Mouse (Mus musculus): ENCODE measurements around the gene Vps16.

DNA sequence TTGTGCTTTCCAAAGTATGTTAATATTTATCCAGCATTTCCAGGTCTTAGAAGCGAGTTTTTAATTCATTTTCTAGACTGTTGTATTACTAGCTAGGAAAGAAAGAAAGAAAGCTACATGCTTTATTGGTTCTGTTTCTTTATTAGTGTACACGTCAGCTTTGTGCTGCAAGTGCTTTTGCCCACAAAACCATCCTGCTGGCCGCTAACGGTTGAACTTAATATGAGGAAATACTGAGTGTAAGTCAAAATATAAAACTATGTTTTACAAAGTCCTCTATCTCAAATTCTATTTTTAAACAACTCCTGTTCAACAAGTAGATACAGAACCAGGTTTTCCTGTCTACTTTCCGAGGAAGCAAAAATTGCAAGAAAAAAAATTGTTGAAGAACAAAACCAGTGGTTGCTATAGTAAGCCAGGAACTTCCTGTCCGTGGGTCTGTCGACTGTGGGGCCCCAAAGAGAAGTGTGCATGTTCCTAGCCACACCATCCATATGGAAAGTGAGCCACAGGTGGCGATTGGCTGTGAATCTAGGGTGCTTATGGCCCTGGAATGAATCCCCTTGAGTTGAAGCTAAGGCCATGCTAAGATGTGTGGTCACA, 48.9 kb downstream of the Vps16 start:
- no peak for TF ChIP-seq CTCF (IDR thresholded peaks at IDR 0.05; ENCODE audit: low read depth, low read length)
- TF ChIP-seq EP300 (IDR thresholded peaks at IDR 0.05; ENCODE audit: insufficient read depth, low read depth, low read length) = no peak
- no peak for TF ChIP-seq POLR2A (IDR thresholded peaks at IDR 0.05; ENCODE audit: insufficient read depth, low read length)

All from ES-Bruce4 (cell line).